Mouse (Mus musculus) stomach, embryonic 14.5 days (tissue): ENCODE data around the gene Vstm2l. TPM values are rescaled to one million over a fixed set of nuclear protein-coding genes. Genes with fewer than 3 reads are reported as not detected.

Experiments used
- ATAC-seq: fragments of 200-750 bp; cut with Nextera tagmentation; 2 replicates; pipeline ENCODE4 v1.8.0; 2017; ENCODE audit warnings: low read depth, moderate TSS enrichment; ENCODE audit not compliant: insufficient number of reproducible peaks, insufficient read depth, low FRiP score
- H3K27ac ChIP-seq: fragments of 300-500 bp; sonication (generic); 2 replicates; pipeline ENCODE4 v1.5.1; 2014; ENCODE audit warnings: mild to moderate bottlenecking, low read length, moderate library complexity, mixed read lengths
- H3K27me3 ChIP-seq: fragments of 300-500 bp; sonication (generic); 2 replicates; pipeline ENCODE4 v1.6.1; 2014; ENCODE audit warnings: low read length, control low read depth, mixed read lengths; ENCODE audit not compliant: control insufficient read depth, insufficient read depth
- H3K36me3 ChIP-seq: fragments of 300-500 bp; sonication (generic); 2 replicates; pipeline ENCODE4 v1.6.1; 2014; ENCODE audit warnings: mild to moderate bottlenecking, control low read depth, low read length, moderate library complexity, mixed read lengths; ENCODE audit not compliant: control insufficient read depth, insufficient read depth
- H3K4me1 ChIP-seq: fragments of 300-500 bp; sonication (generic); 2 replicates; pipeline ENCODE4 v1.6.1; 2014; ENCODE audit warnings: low read length, control low read depth, mixed read lengths; ENCODE audit not compliant: control insufficient read depth, insufficient read depth
- H3K4me2 ChIP-seq: fragments of 300-500 bp; sonication (generic); replicated peaks from 2 replicates; pipeline ENCODE4 v1.6.1; 2014; ENCODE audit warnings: low read depth, low read length, control low read depth
- H3K4me3 ChIP-seq: fragments of 300-500 bp; sonication (generic); 2 replicates; pipeline ENCODE4 v1.5.1; 2014; ENCODE audit warnings: low read depth, low read length, control low read depth
- H3K9ac ChIP-seq: fragments of 300-500 bp; sonication (generic); replicated peaks from 2 replicates; pipeline ENCODE4 v1.6.1; 2014; ENCODE audit warnings: low read depth, mild to moderate bottlenecking, control low read depth, low read length, moderate library complexity, mixed read lengths
- H3K9me3 ChIP-seq: fragments of 300-500 bp; sonication (generic); 2 replicates; pipeline ENCODE4 v1.6.1; 2016; ENCODE audit warnings: low read depth, low read length, control low read depth; ENCODE audit not compliant: control insufficient read depth
- WGBS: fragments of 180-500 bp; shearing (Covaris S2); extraction: QIAGEN DNeasy Blood & Tissue Kit; methylation state at CpG from one replicate; pipeline ENCODE4 v1.1.7; 2014; 5-methylcytosine and 5-hydroxymethylcytosine counted together
- polyA plus RNA-seq: library from polyadenylated mRNA; unstranded; fragments of >200 nt; fragmentation: Nextera tagmentation; extraction: Ambion mirVana; gene quantifications from 2 replicates; pipeline ENCODE4 v1.2.1, GENCODE M21; 2014

Gene Vstm2l
- polyA plus RNA-seq, result 0.17 and 0.49 TPM in 2 replicates

DNA sequence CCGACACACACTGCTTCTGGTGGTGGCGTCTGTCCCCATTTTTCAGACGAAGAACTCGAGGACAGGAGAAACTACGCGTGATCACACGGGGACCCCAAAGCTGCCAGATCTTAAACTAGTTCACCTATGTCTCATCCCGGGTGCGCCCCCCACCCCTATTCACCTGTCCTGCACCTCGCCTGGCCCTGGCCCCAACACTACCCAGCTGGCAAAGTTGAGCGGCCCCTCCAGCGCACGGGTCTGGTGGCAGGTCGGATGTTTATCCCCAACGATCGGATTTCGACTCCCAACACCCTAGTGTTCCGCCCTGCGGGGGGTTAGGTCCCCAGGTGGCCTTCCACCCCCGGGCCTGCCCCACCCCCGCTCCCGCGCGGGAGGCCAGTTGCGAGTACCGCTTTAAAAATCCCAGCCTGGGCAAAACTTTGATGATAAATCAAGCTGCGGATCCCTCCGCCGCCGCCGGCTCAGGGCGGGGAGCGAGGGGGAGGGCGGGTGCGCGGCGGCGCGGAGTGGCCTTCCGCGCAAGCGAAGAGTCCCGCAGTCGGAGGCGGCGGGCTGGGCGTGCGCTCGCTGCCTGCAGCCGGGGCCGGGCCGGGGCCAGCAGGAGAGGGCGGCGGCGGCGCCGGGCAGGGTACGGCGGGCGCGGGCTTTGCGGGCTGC lies at the start of gene Vstm2l:
TSS of gene Vstm2l (plus strand) at position 549 of the 660 bp plus-strand sequence.
- H3K9me3 ChIP-seq, result no peaks in the 10 kb centered on the region
- H3K27ac ChIP-seq, result no peak within 1 kb of the TSS
- H3K36me3 ChIP-seq, result no peaks in the 10 kb centered on the region
- peak within 1 kb of the TSS; percentile 24 for H3K4me3 ChIP-seq
- H3K9ac ChIP-seq, result no peak within 1 kb of the TSS
- no peaks in the 10 kb centered on the region for H3K4me1 ChIP-seq
- H3K4me2 ChIP-seq, result peak within 1 kb of the TSS; percentile 42
- no peak; the same call in 1 of the 2 replicates for ATAC-seq
- WGBS, result 4% methylated on average over 55 of the region's 62 CpGs
- peaks cover 32% of the 10 kb centered on the region for H3K27me3 ChIP-seq

DNA sequence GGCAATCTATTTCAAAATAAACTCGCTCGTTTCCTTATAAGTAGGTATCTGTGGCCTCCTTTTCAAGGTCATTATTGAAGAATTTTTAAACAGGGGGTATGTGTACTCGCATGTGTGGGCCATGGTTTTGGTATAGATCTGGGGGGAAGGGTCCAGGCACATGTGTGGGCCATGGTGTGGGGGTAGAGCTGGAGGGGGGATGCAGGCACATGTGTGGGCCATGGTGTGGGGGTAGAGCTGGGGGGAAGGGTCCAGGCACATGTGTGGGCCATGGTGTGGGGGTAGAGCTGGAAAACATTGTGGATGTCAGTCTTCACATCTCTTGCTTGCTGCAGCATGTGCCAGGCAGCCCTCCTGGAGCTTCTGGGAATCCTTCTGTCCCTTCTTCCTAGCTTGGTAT lies 47.3 kb upstream of the Vstm2l start:
- H3K36me3 ChIP-seq, result no peaks in the 10 kb centered on the region
- no peak for ATAC-seq
- 79% methylated on average over 3 of the region's 3 CpGs for WGBS

DNA sequence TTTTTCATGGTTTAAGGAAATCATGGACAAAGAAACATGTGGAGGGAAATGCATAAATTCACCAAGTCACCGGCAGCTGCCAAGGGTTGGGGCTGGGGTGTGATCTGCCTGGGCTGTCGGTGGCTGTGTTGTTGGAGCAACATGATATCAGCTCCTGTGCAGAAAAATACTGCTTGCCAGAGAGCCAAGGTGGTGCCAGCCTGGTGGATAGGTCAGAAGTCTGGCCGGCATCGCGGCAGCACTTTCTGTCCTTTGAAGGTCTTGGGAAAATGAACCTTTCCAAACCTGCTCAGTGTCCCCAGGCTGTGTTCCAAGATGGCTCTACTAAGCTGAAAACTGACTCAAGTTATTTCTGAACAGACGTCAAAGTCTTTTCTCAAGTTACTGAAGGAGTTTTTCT lies 44.2 kb upstream of the Vstm2l start:
- H3K36me3 ChIP-seq, result no peaks in the 10 kb centered on the region; the same call in 1 of the 2 replicates
- H3K9ac ChIP-seq, result no peak overlapping the region
- no peak for ATAC-seq
- no peaks in the 10 kb centered on the region for H3K4me1 ChIP-seq
- 84% methylated on average over 6 of the region's 6 CpGs for WGBS
- no peak overlapping the region for H3K4me2 ChIP-seq
- no peaks in the 10 kb centered on the region for H3K27me3 ChIP-seq
- no peaks in the 10 kb centered on the region for H3K9me3 ChIP-seq
- no peak overlapping the region for H3K4me3 ChIP-seq
- H3K27ac ChIP-seq, result no peak overlapping the region

More for the DNA sequence above, 47.3 kb upstream of the Vstm2l start:
- Histone ChIP-seq H3K4me3 (no peak overlapping the region), H3K9ac (no peak overlapping the region), H3K27ac (no peak overlapping the region), H3K4me2 (no peak overlapping the region), H3K4me1 (no peaks in the 10 kb centered on the region), H3K27me3 (no peaks in the 10 kb centered on the region), H3K9me3 (no peaks in the 10 kb centered on the region)

DNA sequence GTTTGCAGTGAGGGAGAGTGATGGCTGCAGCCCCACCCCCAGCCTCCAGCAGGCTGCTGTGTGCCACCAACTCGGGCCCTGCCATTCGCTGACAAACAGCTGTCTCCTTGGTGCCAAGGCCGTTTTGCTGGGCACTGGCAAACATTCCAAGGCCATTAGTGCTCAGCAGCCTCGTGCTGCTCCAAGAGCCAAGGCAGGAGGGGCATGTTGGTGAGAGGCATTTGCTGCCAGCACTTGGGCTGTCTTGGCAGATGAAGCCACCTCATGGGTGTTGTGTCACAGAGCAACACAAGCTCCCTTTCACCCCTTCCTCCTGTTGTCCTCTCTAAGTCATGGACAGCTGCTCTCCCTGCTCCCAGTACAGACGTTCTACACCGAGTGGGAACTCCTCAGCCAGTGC lies 41.2 kb upstream of the Vstm2l start:
- no peaks in the 10 kb centered on the region for H3K9me3 ChIP-seq
- ATAC-seq, result no peak
- no peaks in the 10 kb centered on the region for H3K4me1 ChIP-seq
- no peaks in the 10 kb centered on the region; the same call in 1 of the 2 replicates for H3K36me3 ChIP-seq
- WGBS, result 76% methylated on average over 6 of the region's 6 CpGs
- H3K4me3 ChIP-seq, result no peak overlapping the region
- H3K27me3 ChIP-seq, result no peaks in the 10 kb centered on the region
- no peak overlapping the region for H3K4me2 ChIP-seq
- no peak overlapping the region for H3K9ac ChIP-seq
- no peak overlapping the region for H3K27ac ChIP-seq

DNA sequence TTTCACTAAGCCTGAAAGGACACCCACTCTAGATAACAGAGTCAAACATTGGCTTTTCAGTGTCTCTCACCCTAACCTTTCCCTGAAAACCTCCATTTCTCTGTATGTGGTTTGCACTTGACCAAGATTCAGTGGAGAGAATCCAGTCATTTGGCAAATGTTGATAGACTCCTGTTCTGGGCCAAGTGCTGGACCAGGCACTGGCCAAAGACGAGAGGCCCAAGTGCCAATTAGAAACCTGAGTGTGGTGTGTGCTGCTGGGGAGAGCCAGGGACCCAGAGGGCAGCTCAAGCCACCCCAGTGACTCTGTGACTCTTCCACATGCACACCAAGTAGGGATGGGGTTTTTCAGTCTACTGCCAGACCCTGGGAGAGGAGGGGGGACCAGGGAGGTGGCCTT lies 40.8 kb upstream of the Vstm2l start:
- Histone ChIP-seq H3K9me3 (no peaks in the 10 kb centered on the region), H3K4me3 (no peak overlapping the region), H3K27ac (no peak overlapping the region), H3K36me3 (no peaks in the 10 kb centered on the region; the same call in 1 of the 2 replicates), H3K4me1 (no peaks in the 10 kb centered on the region), H3K27me3 (no peaks in the 10 kb centered on the region), H3K4me2 (no peak overlapping the region), H3K9ac (no peak overlapping the region)
- no peak for ATAC-seq
- WGBS, result 90% methylated on average over 1 of the region's 1 CpGs

DNA sequence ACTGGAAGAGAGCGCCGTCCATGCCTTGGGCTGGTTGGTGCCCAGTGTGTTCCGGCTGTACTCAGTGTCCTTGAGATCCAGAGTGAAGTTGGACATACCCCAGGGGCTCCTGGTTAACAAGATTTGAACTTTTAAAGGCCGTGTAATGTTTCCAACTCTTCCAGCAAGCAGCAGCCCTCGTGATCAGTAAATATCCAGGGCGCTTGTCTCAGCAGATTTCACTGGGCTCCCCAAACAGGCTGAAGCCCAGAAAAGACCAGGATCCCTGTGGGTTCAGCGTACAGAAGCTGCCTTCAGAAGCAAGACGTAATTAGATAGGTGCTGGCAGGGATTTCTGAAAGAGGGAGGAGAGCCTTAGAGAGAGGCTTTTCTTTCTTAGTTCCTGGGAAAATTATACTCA lies 39.3 kb upstream of the Vstm2l start:
- WGBS, result 79% methylated on average over 8 of the region's 8 CpGs
- H3K4me2 ChIP-seq, result no peak overlapping the region
- H3K27me3 ChIP-seq, result no peaks in the 10 kb centered on the region
- H3K4me3 ChIP-seq, result no peak overlapping the region
- H3K36me3 ChIP-seq, result no peaks in the 10 kb centered on the region; the same call in 1 of the 2 replicates
- no peaks in the 10 kb centered on the region for H3K9me3 ChIP-seq
- H3K4me1 ChIP-seq, result no peaks in the 10 kb centered on the region
- no peak for ATAC-seq
- no peak overlapping the region for H3K27ac ChIP-seq
- no peak overlapping the region for H3K9ac ChIP-seq

DNA sequence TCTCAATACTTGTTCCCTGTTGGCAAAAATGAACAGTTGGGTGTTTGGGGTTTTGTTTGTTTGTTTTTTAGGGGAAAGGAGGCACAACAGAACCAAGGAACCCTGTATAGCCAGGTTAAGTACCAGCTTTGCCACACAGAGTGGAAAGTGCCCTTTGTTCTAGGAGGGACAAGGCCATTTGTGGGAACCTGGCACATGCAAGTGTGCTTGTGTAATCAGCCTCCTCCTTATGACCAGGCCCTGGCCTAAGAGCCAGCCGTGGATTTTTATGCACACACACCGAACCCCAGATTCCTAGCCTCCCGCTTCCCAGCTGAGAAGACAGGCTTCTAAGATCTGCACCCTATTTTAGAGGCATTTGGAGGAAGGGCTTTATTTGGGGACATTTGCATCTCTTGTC lies 37.1 kb upstream of the Vstm2l start:
- ATAC-seq, result no peak
- no peak overlapping the region for H3K4me3 ChIP-seq

DNA sequence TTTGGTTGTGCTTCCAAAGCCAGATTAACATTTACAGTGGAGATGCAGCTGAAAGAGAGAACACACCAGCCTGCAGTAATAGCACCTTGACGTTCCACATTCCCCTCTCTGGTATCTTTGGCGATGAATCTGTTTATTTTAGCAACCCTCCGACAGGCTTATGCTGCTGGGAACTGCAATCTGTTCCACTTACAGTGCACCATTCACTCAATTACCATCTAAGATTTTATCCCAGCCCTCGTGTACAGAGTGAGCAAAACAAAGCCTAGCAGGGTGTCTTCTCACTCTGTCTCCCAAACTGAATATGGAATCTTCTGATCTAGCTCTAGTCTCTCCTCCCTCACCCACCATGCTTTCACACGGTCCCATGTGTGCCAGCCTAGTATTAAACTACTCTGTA lies 36.5 kb upstream of the Vstm2l start:
- Histone ChIP-seq H3K4me2 (no peak overlapping the region), H3K27ac (no peak overlapping the region), H3K27me3 (no peaks in the 10 kb centered on the region), H3K36me3 (no peaks in the 10 kb centered on the region), H3K4me3 (no peak overlapping the region), H3K4me1 (no peaks in the 10 kb centered on the region), H3K9ac (no peak overlapping the region), H3K9me3 (no peaks in the 10 kb centered on the region)
- 33% methylated on average over 5 of the region's 5 CpGs for WGBS
- ATAC-seq, result no peak

More for the DNA sequence above, 37.1 kb upstream of the Vstm2l start:
- Histone ChIP-seq H3K27me3 (no peaks in the 10 kb centered on the region), H3K27ac (no peak overlapping the region), H3K36me3 (no peaks in the 10 kb centered on the region; the same call in 1 of the 2 replicates), H3K4me1 (no peaks in the 10 kb centered on the region), H3K9ac (no peak overlapping the region), H3K9me3 (no peaks in the 10 kb centered on the region), H3K4me2 (no peak overlapping the region)
- WGBS, result 83% methylated on average over 3 of the region's 3 CpGs

DNA sequence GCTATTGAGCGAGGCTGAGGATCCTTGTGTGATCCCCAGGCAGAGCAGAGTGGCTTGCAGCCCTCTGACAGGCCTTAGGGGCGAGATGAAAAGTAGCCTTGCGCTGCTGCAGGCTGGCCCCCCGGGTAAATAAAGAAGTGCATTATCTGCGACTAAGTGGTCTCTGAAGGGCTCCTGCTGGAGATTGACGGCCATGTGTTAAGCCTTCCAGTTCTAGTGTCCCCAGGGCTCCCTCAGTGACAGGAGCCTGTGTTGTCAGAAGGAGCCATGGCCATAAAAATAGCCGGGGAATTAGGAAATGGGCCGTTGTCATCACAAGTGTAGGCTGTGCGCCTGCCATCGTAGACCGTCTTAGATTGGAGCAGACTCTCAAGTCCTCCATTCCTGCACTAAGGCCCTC lies 32.5 kb upstream of the Vstm2l start:
- no peak overlapping the region for H3K4me2 ChIP-seq
- no peaks in the 10 kb centered on the region for H3K27me3 ChIP-seq
- no peaks in the 10 kb centered on the region for H3K4me1 ChIP-seq
- peaks cover 6% of the 10 kb centered on the region for H3K36me3 ChIP-seq
- no peaks in the 10 kb centered on the region for H3K9me3 ChIP-seq
- ATAC-seq, result no peak
- no peak overlapping the region for H3K4me3 ChIP-seq
- H3K9ac ChIP-seq, result no peak overlapping the region
- H3K27ac ChIP-seq, result no peak overlapping the region
- 39% methylated on average over 11 of the region's 11 CpGs for WGBS
